Mouse (Mus musculus): ENCODE results near the gene Snupn.
A peak's percentile ranks its signal among the peaks of the same experiment; 100 is the strongest.
"Not testable (repeated sequence)": the region's sequence is repeated elsewhere in the genome, so short reads cannot be mapped to it uniquely, and the experiment has no call there.

Gene Snupn

GRCm38 (mm10) chr9:56930556-56930955, 20.1 kb upstream of the Snupn start:
- no peak for DNase-seq

- no peak for DNase-seq
These were observed 13.8 kb upstream of the Snupn start for GRCm38 (mm10) chr9:56936861-56937222.

- peak; percentile 98 for DNase-seq
These were observed 13.2 kb upstream of the Snupn start, which contains the start of gene Imp3 for GRCm38 (mm10) chr9:56937223-56938160. Gene Imp3 (plus strand): TSS chr9:56937475.

- DNase-seq, result peak; percentile 73
These were observed 12.3 kb upstream of the Snupn start for GRCm38 (mm10) chr9:56938374-56938773.

GRCm38 (mm10) chr9:56947481-56947880, 3.2 kb upstream of the Snupn start:
- DNase-seq, result peak; percentile 56

GRCm38 (mm10) chr9:56948699-56949098, 2.0 kb upstream of the Snupn start:
- not testable (repeated sequence) for DNase-seq

GRCm38 (mm10) chr9:56949767-56950166, 911 bp upstream of the Snupn start:
- no peak for DNase-seq

- no peak for DNase-seq
These were observed 2.9 kb downstream of the Snupn start for GRCm38 (mm10) chr9:56953562-56953961.

- DNase-seq, result no peak
These were observed 6.4 kb downstream of the Snupn start for GRCm38 (mm10) chr9:56956966-56957675.

GRCm38 (mm10) chr9:56958689-56959088, 8.0 kb downstream of the Snupn start:
- DNase-seq, result no peak

GRCm38 (mm10) chr9:56961591-56961990, 10.9 kb downstream of the Snupn start:
- no peak for DNase-seq

- DNase-seq, result no peak
These were observed 19.5 kb downstream of the Snupn start for GRCm38 (mm10) chr9:56970158-56970557.

- no peak for DNase-seq
These were observed 23.4 kb downstream of the Snupn start for GRCm38 (mm10) chr9:56973960-56974524.

- DNase-seq, result no peak
These were observed 24.5 kb downstream of the Snupn start for GRCm38 (mm10) chr9:56975199-56975598.

- no peak for DNase-seq
These were observed 29.5 kb downstream of the Snupn start for GRCm38 (mm10) chr9:56980186-56980585.

GRCm38 (mm10) chr9:56981502-56981901, 30.8 kb downstream of the Snupn start:
- no peak for DNase-seq

- DNase-seq, result peak; percentile 92
These were observed 43.9 kb downstream of the Snupn start, which contains the start of gene Ptpn9 for GRCm38 (mm10) chr9:56994286-56995197. Gene Ptpn9 (plus strand): TSS chr9:56994923.

- DNase-seq, result peak; percentile 66
These were observed 44.7 kb downstream of the Snupn start for GRCm38 (mm10) chr9:56995198-56996027.

GRCm38 (mm10) chr9:56996028-56996346, 45.3 kb downstream of the Snupn start:
- DNase-seq, result peak; percentile 21

GRCm38 (mm10) chr9:56997206-56997605, 46.5 kb downstream of the Snupn start:
- DNase-seq, result not testable (repeated sequence)

- DNase-seq, result peak; percentile 13
These were observed 52.3 kb downstream of the Snupn start for GRCm38 (mm10) chr9:57003011-57003410.

GRCm38 (mm10) chr9:57012393-57012792, 61.7 kb downstream of the Snupn start:
- no peak for DNase-seq

All from lung, postnatal 36 days (tissue).